Mouse (Mus musculus) frontal cortex, adult (tissue): Measurements from ENCODE around the gene Phf14.
A peak's percentile ranks its signal among the peaks of the same experiment; 100 is the strongest.

ENCODE experiments used
- ATAC-seq: cut with Nextera tagmentation; 2 replicates; pipeline ENCODE4 v1.9.2; 2017; ENCODE audit warnings: mild to moderate bottlenecking, moderate library complexity, mixed read lengths; ENCODE audit not compliant: low TSS enrichment

Gene Phf14

GRCm38 (mm10) chr6:11907269-11908032, at the start of gene Phf14, which contains the start of gene Ndufa4:
Gene Phf14, plus strand, starts transcription at chr6:11907809.
Gene Ndufa4, minus strand, starts transcription at chr6:11907497.
- ATAC-seq = peak; percentile 97

- ATAC-seq = peak; percentile 81; the same call in 1 of the 2 replicates
Observed at GRCm38 (mm10) chr6:11875364-11875763, 32.2 kb upstream of the Phf14 start.

- ATAC-seq = no peak
Observed at GRCm38 (mm10) chr6:11900809-11901310, 6.7 kb upstream of the Phf14 start.

GRCm38 (mm10) chr6:11906890-11907268, 730 bp upstream of the Phf14 start:
- peak; percentile 7 for ATAC-seq

GRCm38 (mm10) chr6:11908170-11908569, 561 bp downstream of the Phf14 start:
- 0 out of 2 replicates have a peak, but pooled peaks have one; percentile 2 for ATAC-seq

- ATAC-seq = peak; percentile 99
Observed at GRCm38 (mm10) chr6:11925496-11926041, 18.0 kb downstream of the Phf14 start.

GRCm38 (mm10) chr6:11926082-11926595, 18.5 kb downstream of the Phf14 start:
- peak; percentile 56 for ATAC-seq

- ATAC-seq = no peak
Observed at GRCm38 (mm10) chr6:11927485-11927884, 19.9 kb downstream of the Phf14 start.

GRCm38 (mm10) chr6:11933403-11933802, 25.8 kb downstream of the Phf14 start:
- no peak for ATAC-seq

- no peak for ATAC-seq
Observed at GRCm38 (mm10) chr6:11940895-11941294, 33.3 kb downstream of the Phf14 start.

GRCm38 (mm10) chr6:11942089-11942488, 34.5 kb downstream of the Phf14 start:
- no peak for ATAC-seq

- ATAC-seq = no peak
Observed at GRCm38 (mm10) chr6:11948100-11948499, 40.5 kb downstream of the Phf14 start.

GRCm38 (mm10) chr6:11960172-11960571, 52.6 kb downstream of the Phf14 start:
- ATAC-seq = no peak

GRCm38 (mm10) chr6:11993782-11994181, 86.2 kb downstream of the Phf14 start:
- no peak for ATAC-seq

- no peak for ATAC-seq
Observed at GRCm38 (mm10) chr6:11998576-11998975, 91.0 kb downstream of the Phf14 start.

GRCm38 (mm10) chr6:11999506-11999905, 91.9 kb downstream of the Phf14 start:
- no peak for ATAC-seq

- no peak for ATAC-seq
Observed at GRCm38 (mm10) chr6:12005455-12005854, 97.8 kb downstream of the Phf14 start.

GRCm38 (mm10) chr6:12006001-12006400, 98.4 kb downstream of the Phf14 start:
- no peak for ATAC-seq

GRCm38 (mm10) chr6:12012103-12012502, 104.5 kb downstream of the Phf14 start:
- ATAC-seq = no peak

GRCm38 (mm10) chr6:12014035-12014434, 106.4 kb downstream of the Phf14 start:
- ATAC-seq = no peak

GRCm38 (mm10) chr6:12014733-12015132, 107.1 kb downstream of the Phf14 start:
- ATAC-seq = no peak

GRCm38 (mm10) chr6:12019736-12020135, 112.1 kb downstream of the Phf14 start:
- ATAC-seq = no peak

GRCm38 (mm10) chr6:12020156-12020555, 112.5 kb downstream of the Phf14 start:
- ATAC-seq = no peak
